Comparison of ENCODE assay signal across 23 mouse cellular contexts in the genomic region with DNA sequence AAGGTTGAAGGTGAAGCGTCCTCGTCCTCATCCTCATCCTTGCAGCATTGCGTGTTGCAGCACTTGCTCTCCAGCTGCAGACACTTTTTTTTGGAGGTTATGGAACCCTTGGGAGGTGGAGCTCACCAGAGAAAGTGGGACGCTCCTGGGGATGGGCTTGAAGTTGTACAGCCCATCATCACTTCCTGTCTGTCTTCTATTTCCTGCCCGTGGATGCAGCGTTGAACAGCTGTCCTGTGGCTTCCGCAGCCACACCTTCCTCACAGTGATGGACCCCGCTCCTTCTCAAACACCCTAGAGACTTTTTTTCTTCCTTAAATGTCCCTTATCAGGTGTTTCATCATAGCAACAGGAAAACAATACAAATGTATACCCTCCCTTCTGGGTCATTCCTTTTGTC.
DNase-seq lines count a peak whose midpoint lies in the region; ATAC-seq and TF ChIP-seq lines count a peak whose summit lies in the region.
"Had no signal": no experiment of that assay in that cellular context is flagged by ENCODE, and none has a peak within 500 bp of the region (broad histone marks: within the 10 kb centered on the region; RNA-seq: fewer than 3 reads in every experiment).

No protein-coding gene starts in this region.

- H3K9me3 ChIP-seq in hindbrain, embryonic 12.5 days (replicated peaks) = no peaks in the 10 kb centered on the region
- no peaks in the 10 kb centered on the region for H3K9me3 ChIP-seq in hindbrain, postnatal 0 days (ENCODE audit: low read length)
- H3K9me3 ChIP-seq: embryonic facial prominence, embryonic 15.5 days; liver, embryonic 15.5 days; midbrain, embryonic 12.5 days had no signal

- H3K4me2 ChIP-seq in hindbrain, embryonic 12.5 days (replicated peaks) = no peak overlapping the region
- H3K4me2 ChIP-seq in hindbrain, postnatal 0 days (ENCODE audit: low read depth, low read length) = no peak overlapping the region
- H3K4me2 ChIP-seq: embryonic facial prominence, embryonic 15.5 days; liver, embryonic 15.5 days; midbrain, embryonic 12.5 days had no signal

- no peak for ATAC-seq in hindbrain, embryonic 12.5 days (ENCODE audit: low FRiP score)
- no peak for ATAC-seq in hindbrain, postnatal 0 days
- ATAC-seq: activated CD4-positive, CD25-positive, alpha-beta regulatory T cell, adult 4 months; hindbrain, embryonic 16.5 days; Patski had no signal

- H3K27ac ChIP-seq in hindbrain, embryonic 12.5 days = peak overlapping the region; percentile 62; the same call in 1 of the 2 replicates
- no peak overlapping the region for H3K27ac ChIP-seq in hindbrain, postnatal 0 days
- H3K27ac ChIP-seq: embryonic facial prominence, embryonic 15.5 days; layer of hippocampus, adult 2 months; liver, embryonic 15.5 days; macrophage had no signal

- no peak for DNase-seq in hindbrain, postnatal 0 days (ENCODE audit: low spot score)
- DNase-seq in T-cell, adult 2 months (ENCODE audit: low spot score) = peak; percentile 5
- DNase-seq in splenic B cell, adult 2 months (ENCODE audit: low read depth, low spot score) = peak; percentile 57
- DNase-seq in thymus, postnatal 4 days = peak; percentile 62
- no peak for DNase-seq in kidney, adult 18-20 months
- no peak for DNase-seq in cerebellum, adult 11-12 months
- DNase-seq: adrenal gland, postnatal 10 days; cerebellum, adult 11 months; cerebellum, postnatal 25 days; heart, postnatal 4 days; kidney, adult 2 months; kidney, postnatal 10 days; right cerebral cortex, postnatal 14 days; spleen, adult 18-20 months had no signal

- TF ChIP-seq CTCF in hindbrain, postnatal 0 days (IDR thresholded peaks at IDR 0.05; ENCODE audit: low read depth) = no peak

- H3K4me1 ChIP-seq in hindbrain, embryonic 12.5 days = peaks cover 23% of the 10 kb centered on the region
- peaks cover 13% of the 10 kb centered on the region for H3K4me1 ChIP-seq in hindbrain, postnatal 0 days (ENCODE audit: insufficient read depth, low read length)
- H3K4me1 ChIP-seq: liver, embryonic 15.5 days had no signal

- 0 out of 2 replicates have a peak, but pooled peaks cover 5% of the 10 kb centered on the region for H3K27me3 ChIP-seq in hindbrain, embryonic 12.5 days
- H3K27me3 ChIP-seq in hindbrain, postnatal 0 days (ENCODE audit: insufficient read depth, low read length) = no peaks in the 10 kb centered on the region
- H3K27me3 ChIP-seq in splenic B cell, adult 2 months (ENCODE audit: control insufficient read depth, insufficient read depth, low read length, poor library complexity, severe bottlenecking) = no peaks in the 10 kb centered on the region; the same call in 1 of the 2 replicates
- H3K27me3 ChIP-seq: embryonic facial prominence, embryonic 15.5 days; liver, embryonic 15.5 days had no signal

- H3K36me3 ChIP-seq in hindbrain, embryonic 12.5 days = no peaks in the 10 kb centered on the region
- H3K36me3 ChIP-seq in hindbrain, postnatal 0 days (ENCODE audit: insufficient read depth, low read length) = no peaks in the 10 kb centered on the region
- no peaks in the 10 kb centered on the region for H3K36me3 ChIP-seq in splenic B cell, adult 2 months (ENCODE audit: control insufficient read depth, insufficient read depth, low read length, poor library complexity, severe bottlenecking)
- H3K36me3 ChIP-seq: embryonic facial prominence, embryonic 15.5 days; liver, embryonic 15.5 days; midbrain, embryonic 12.5 days had no signal

- WGBS in hindbrain, embryonic 12.5 days = 83% methylated on average over 8 of the region's 8 CpGs
- 89% methylated on average over 8 of the region's 8 CpGs for WGBS in hindbrain, postnatal 0 days

- H3K9ac ChIP-seq in hindbrain, embryonic 12.5 days = no peak overlapping the region
- H3K9ac ChIP-seq in hindbrain, postnatal 0 days (replicated peaks; ENCODE audit: low read length) = no peak overlapping the region
- H3K9ac ChIP-seq: embryonic facial prominence, embryonic 15.5 days; liver, embryonic 15.5 days had no signal

- no peak overlapping the region for H3K4me3 ChIP-seq in hindbrain, embryonic 12.5 days
- no peak overlapping the region for H3K4me3 ChIP-seq in hindbrain, postnatal 0 days (ENCODE audit: low read length)
- H3K4me3 ChIP-seq: embryonic facial prominence, embryonic 15.5 days; layer of hippocampus, adult 2 months; liver, embryonic 15.5 days; midbrain, embryonic 12.5 days had no signal

Comparison
In these comparisons a context has a peak if more than half of its experiments do, and no peak if none do; other contexts are left out.
1. DNase-seq: peak in T-cell, adult 2 months (single experiment), splenic B cell, adult 2 months (single experiment) and thymus, postnatal 4 days (single experiment); none in hindbrain, postnatal 0 days (single experiment), kidney, adult 18-20 months (single experiment) and cerebellum, adult 11-12 months (single experiment).